Mouse (Mus musculus) lung, adult 2 months (tissue): ENCODE measurements at regions not wholly inside any gene's neighbourhood (a gene's known extent, or its start where the extent isn't known, plus 50 kb on each side); places are given as distances from the start of the nearest gene placed in this dataset.

Experiments
- CTCF ChIP-seq: fragments of 200-500 bp; IDR thresholded peaks from 2 replicates; pipeline ENCODE4 v1.5.1; 2011; ENCODE audit warnings: mild to moderate bottlenecking, low read length, control low read depth; ENCODE audit not compliant: insufficient read depth
- POLR2A ChIP-seq: fragments of 200-500 bp; IDR thresholded peaks from 2 replicates; pipeline ENCODE4 v1.6.1; 2011; ENCODE audit warnings: low read depth, mild to moderate bottlenecking, control low read depth, low read length, borderline replicate concordance; ENCODE audit errors: extremely low read depth

GRCm38 (mm10) chr1:128779586-128780158 is 187.6 kb upstream of the Cxcr4 start:
- no peak for TF ChIP-seq CTCF
- no peak for TF ChIP-seq POLR2A
